Mouse (Mus musculus): ENCODE data around the gene Cnksr3.

GRCm38 (mm10) chr10:7145614-7146013 is 66.4 kb downstream of the Cnksr3 start:
- TF ChIP-seq POLR2A (IDR thresholded peaks at IDR 0.05; ENCODE audit: low read depth, low read length) (no peak), CTCF (IDR thresholded peaks at IDR 0.05; ENCODE audit: extremely low read depth, insufficient read length, insufficient replicate concordance, low read depth, low read length) (no peak)

All from small intestine, adult 2 months (tissue).